28 mouse cellular contexts compared by ENCODE assay signal in genomic region chr16:34047006-34047360, GRCm38 (mm10).
DNase-seq lines count a peak whose midpoint lies in the region; ATAC-seq lines count a peak whose summit lies in the region.
"Had no signal": no experiment of that assay in that cellular context is flagged by ENCODE, and none has a peak within 500 bp of the region (broad histone marks: within the 10 kb centered on the region; RNA-seq: fewer than 3 reads in every experiment).

No protein-coding gene starts in this region.

- peak overlapping the region; percentile 8; the same call in 1 of the 2 replicates for H3K27ac ChIP-seq in hindbrain, embryonic 13.5 days
- H3K27ac ChIP-seq in hindbrain, embryonic 16.5 days (ENCODE audit: low read depth, low read length) = no peak overlapping the region
- H3K27ac ChIP-seq in lung, embryonic 15.5 days = 0 out of 2 replicates have a peak overlapping the region, but pooled peaks have one; percentile 12
- peak overlapping the region; percentile 49 for H3K27ac ChIP-seq in liver, embryonic 16.5 days (ENCODE audit: low read length)
- H3K27ac ChIP-seq: embryonic facial prominence, embryonic 10.5 days; embryonic facial prominence, embryonic 15.5 days; forebrain, embryonic 13.5 days; heart, embryonic 13.5 days; hindbrain, embryonic 15.5 days; kidney, postnatal 0 days; limb, embryonic 12.5 days had no signal

- H3K9me3 ChIP-seq in hindbrain, embryonic 13.5 days = no peaks in the 10 kb centered on the region
- H3K9me3 ChIP-seq in hindbrain, embryonic 16.5 days (ENCODE audit: control insufficient read depth, low read length) = no peaks in the 10 kb centered on the region
- no peaks in the 10 kb centered on the region for H3K9me3 ChIP-seq in lung, embryonic 15.5 days
- H3K9me3 ChIP-seq in liver, embryonic 16.5 days (replicated peaks; ENCODE audit: control insufficient read depth, low read length) = no peaks in the 10 kb centered on the region
- H3K9me3 ChIP-seq: embryonic facial prominence, embryonic 10.5 days; embryonic facial prominence, embryonic 15.5 days; forebrain, embryonic 13.5 days; heart, embryonic 13.5 days; hindbrain, embryonic 15.5 days; limb, embryonic 12.5 days had no signal

- H3K4me2 ChIP-seq in hindbrain, embryonic 13.5 days = no peak overlapping the region
- no peak overlapping the region for H3K4me2 ChIP-seq in hindbrain, embryonic 16.5 days (ENCODE audit: low read length)
- H3K4me2 ChIP-seq in lung, embryonic 15.5 days = no peak overlapping the region
- no peak overlapping the region for H3K4me2 ChIP-seq in liver, embryonic 16.5 days (ENCODE audit: low read depth, low read length)
- H3K4me2 ChIP-seq: embryonic facial prominence, embryonic 15.5 days; forebrain, embryonic 13.5 days; heart, embryonic 13.5 days; hindbrain, embryonic 15.5 days; limb, embryonic 12.5 days had no signal

- H3K4me1 ChIP-seq in hindbrain, embryonic 13.5 days (replicated peaks) = no peaks in the 10 kb centered on the region
- no peaks in the 10 kb centered on the region for H3K4me1 ChIP-seq in hindbrain, embryonic 16.5 days (ENCODE audit: control insufficient read depth, insufficient read depth, low read depth, low read length)
- no peaks in the 10 kb centered on the region for H3K4me1 ChIP-seq in lung, embryonic 15.5 days
- peaks cover 52% of the 10 kb centered on the region for H3K4me1 ChIP-seq in liver, embryonic 16.5 days (ENCODE audit: control insufficient read depth, low read depth, low read length)
- H3K4me1 ChIP-seq: embryonic facial prominence, embryonic 15.5 days; hindbrain, embryonic 15.5 days; limb, embryonic 12.5 days had no signal

- DNase-seq in lung, postnatal 36 days = no peak
- DNase-seq in cerebellum, adult 18-20 months = no peak
- DNase-seq in ovary, postnatal 10 days (ENCODE audit: low spot score) = no peak
- DNase-seq: adrenal gland, postnatal 25 days; cerebellum, adult 2 months; cerebellum, postnatal 25 days; gastrocnemius, postnatal 36 days; heart, adult 18-20 months; heart, postnatal 10 days; kidney, adult 8-10 months; kidney, postnatal 4 days; layer of hippocampus, adult 9-11 months; lung, adult 18-20 months; lung, postnatal 10 days; thymus, adult 2 months; thymus, postnatal 36 days had no signal

- 93% methylated on average over 4 of the region's 4 CpGs for whole genome bisulfite sequencing in hindbrain, embryonic 13.5 days
- WGBS in hindbrain, embryonic 16.5 days = 89% methylated on average over 4 of the region's 4 CpGs
- WGBS in lung, embryonic 15.5 days = 49% methylated on average over 4 of the region's 4 CpGs
- WGBS in liver, embryonic 16.5 days (ENCODE audit: insufficient replicate concordance) = 52% methylated on average over 4 of the region's 4 CpGs

- H3K4me3 ChIP-seq in hindbrain, embryonic 13.5 days = no peak overlapping the region
- no peak overlapping the region for H3K4me3 ChIP-seq in hindbrain, embryonic 16.5 days (ENCODE audit: low read length)
- no peak overlapping the region for H3K4me3 ChIP-seq in lung, embryonic 15.5 days
- no peak overlapping the region for H3K4me3 ChIP-seq in liver, embryonic 16.5 days (ENCODE audit: low read depth, low read length)
- H3K4me3 ChIP-seq: embryonic facial prominence, embryonic 10.5 days; embryonic facial prominence, embryonic 15.5 days; forebrain, embryonic 13.5 days; heart, embryonic 13.5 days; hindbrain, embryonic 15.5 days; limb, embryonic 12.5 days had no signal

- no peaks in the 10 kb centered on the region for H3K27me3 ChIP-seq in hindbrain, embryonic 13.5 days
- H3K27me3 ChIP-seq in hindbrain, embryonic 16.5 days (replicated peaks; ENCODE audit: control insufficient read depth, insufficient read depth, low read length) = no peaks in the 10 kb centered on the region
- no peaks in the 10 kb centered on the region for H3K27me3 ChIP-seq in lung, embryonic 15.5 days
- H3K27me3 ChIP-seq in liver, embryonic 16.5 days (ENCODE audit: control insufficient read depth, insufficient read depth, low read depth, low read length) = no peaks in the 10 kb centered on the region
- H3K27me3 ChIP-seq: embryonic facial prominence, embryonic 15.5 days; forebrain, embryonic 13.5 days; heart, embryonic 13.5 days; hindbrain, embryonic 15.5 days; limb, embryonic 12.5 days had no signal

- ATAC-seq in hindbrain, embryonic 13.5 days (ENCODE audit: low FRiP score) = no peak
- ATAC-seq in hindbrain, embryonic 16.5 days = no peak
- no peak for ATAC-seq in lung, embryonic 15.5 days (ENCODE audit: borderline replicate concordance, extremely low read depth, low FRiP score, low TSS enrichment)
- no peak for ATAC-seq in liver, embryonic 16.5 days (ENCODE audit: low read depth)
- ATAC-seq: forebrain, embryonic 13.5 days; midbrain, embryonic 16.5 days had no signal

- H3K9ac ChIP-seq in hindbrain, embryonic 13.5 days = no peak overlapping the region
- H3K9ac ChIP-seq in hindbrain, embryonic 16.5 days (ENCODE audit: low read depth, low read length) = no peak overlapping the region
- no peak overlapping the region for H3K9ac ChIP-seq in lung, embryonic 15.5 days
- H3K9ac ChIP-seq in liver, embryonic 16.5 days (ENCODE audit: low read depth, low read length) = no peak overlapping the region
- H3K9ac ChIP-seq: embryonic facial prominence, embryonic 15.5 days; forebrain, embryonic 13.5 days; heart, embryonic 13.5 days; hindbrain, embryonic 15.5 days; limb, embryonic 12.5 days had no signal

- H3K36me3 ChIP-seq in hindbrain, embryonic 13.5 days = peaks cover 48% of the 10 kb centered on the region
- H3K36me3 ChIP-seq in hindbrain, embryonic 16.5 days (ENCODE audit: control insufficient read depth, insufficient read depth, low read length) = 0 out of 2 replicates have a peak, but pooled peaks cover 4% of the 10 kb centered on the region
- no peaks in the 10 kb centered on the region for H3K36me3 ChIP-seq in lung, embryonic 15.5 days
- H3K36me3 ChIP-seq in liver, embryonic 16.5 days (ENCODE audit: control insufficient read depth, insufficient read depth) = no peaks in the 10 kb centered on the region
- H3K36me3 ChIP-seq: embryonic facial prominence, embryonic 15.5 days had no signal
